Mouse (Mus musculus): ENCODE measurements around the gene Cep131.

Gene Cep131

GRCm38 (mm10) chr11:120053846-120054245, 32.8 kb downstream of the Cep131 start:
- in situ Hi-C loops (cut with MboI, MseI) = no loop called here

GRCm38 (mm10) chr11:120052274-120052673, 34.4 kb downstream of the Cep131 start:
- in situ Hi-C loops (cut with MboI, MseI) = no loop called here

GRCm38 (mm10) chr11:120051124-120051811, 35.4 kb downstream of the Cep131 start:
- in situ Hi-C loops (cut with MboI, MseI) = no loop called here

GRCm38 (mm10) chr11:120049067-120049466, 37.6 kb downstream of the Cep131 start:
- in situ Hi-C loops (cut with MboI, MseI) = no loop called here

DNA sequence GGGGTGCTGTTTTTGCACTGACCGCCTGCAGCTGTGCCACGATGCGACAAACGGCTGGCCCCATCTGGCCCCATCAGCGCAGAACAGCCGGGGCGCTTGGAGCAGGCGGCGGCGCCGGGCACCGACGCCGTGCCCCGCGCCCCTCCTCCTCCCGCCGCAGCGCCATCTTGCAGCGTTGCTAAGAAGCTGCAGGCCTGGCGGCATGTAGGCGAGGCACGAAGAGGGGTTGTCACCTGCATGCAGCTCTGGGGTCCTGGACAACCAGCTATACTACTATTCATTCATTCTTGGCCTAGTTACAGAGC, 38.4 kb downstream of the Cep131 start:
- in situ Hi-C loops (cut with MboI, MseI) = no loop called here

GRCm38 (mm10) chr11:120047531-120048251, 38.9 kb downstream of the Cep131 start:
- in situ Hi-C loops (cut with MboI, MseI) = no loop called here

DNA sequence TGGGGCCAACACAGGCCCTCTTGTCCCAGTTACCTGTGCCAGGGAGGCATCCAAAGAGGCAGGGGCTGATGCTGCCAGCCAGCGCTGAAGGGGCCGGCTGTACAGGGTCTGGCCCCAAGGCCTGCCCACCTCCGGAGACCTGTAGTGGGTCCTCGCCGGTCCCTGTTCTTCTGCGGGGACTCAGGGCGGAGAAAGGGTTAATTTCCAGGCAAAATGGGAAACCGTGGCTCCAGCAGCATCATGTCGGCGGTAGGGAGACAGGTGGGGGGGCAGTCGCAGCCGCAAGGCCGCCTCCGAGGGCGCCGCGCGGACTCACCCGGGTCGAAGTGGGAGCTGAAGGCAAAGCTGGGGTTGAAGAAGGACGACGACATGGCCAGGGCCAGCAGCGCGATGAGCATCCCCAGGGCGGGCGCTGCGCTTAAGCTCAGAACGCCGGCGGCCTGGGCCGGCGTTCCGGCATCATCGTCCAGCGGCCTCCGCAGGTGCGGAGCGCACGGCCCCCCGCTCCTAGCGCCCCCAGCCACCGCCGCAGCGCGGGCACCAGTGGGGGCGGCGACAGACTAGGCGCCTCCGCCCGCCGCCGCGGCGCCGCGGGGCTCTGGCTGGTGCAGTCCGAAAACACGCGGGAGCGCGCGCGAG, 40.0 kb downstream of the Cep131 start, which contains the start of gene Aatk:
TSS of gene Aatk (minus strand) at position 615 of the 639 bp plus-strand sequence.
- in situ Hi-C loops (cut with MboI, MseI) = no loop called here

- in situ Hi-C loops (cut with MboI, MseI) = no loop called here
Observed at GRCm38 (mm10) chr11:120045839-120046552, 40.6 kb downstream of the Cep131 start.

DNA sequence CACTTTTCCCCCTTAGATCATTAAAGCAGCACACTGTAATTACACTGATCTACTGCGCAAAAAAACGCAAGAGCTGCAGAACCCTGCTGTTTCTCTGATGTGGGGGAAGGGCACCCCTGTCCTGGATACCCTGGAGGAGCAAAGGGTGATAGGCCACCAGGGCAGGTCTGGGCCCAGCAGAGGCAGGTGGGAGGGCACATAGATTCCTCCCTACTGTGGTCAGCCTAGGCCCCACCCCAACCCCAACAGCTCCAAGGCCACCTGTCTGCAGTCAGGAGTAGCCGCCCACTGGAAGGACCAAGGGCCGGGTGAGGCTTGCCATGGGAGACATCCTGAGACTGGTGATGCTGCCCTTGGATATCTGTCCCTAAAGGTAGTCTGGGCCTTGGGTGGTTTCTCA, 41.3 kb downstream of the Cep131 start:
- in situ Hi-C loops (cut with MboI, MseI) = no loop called here

DNA sequence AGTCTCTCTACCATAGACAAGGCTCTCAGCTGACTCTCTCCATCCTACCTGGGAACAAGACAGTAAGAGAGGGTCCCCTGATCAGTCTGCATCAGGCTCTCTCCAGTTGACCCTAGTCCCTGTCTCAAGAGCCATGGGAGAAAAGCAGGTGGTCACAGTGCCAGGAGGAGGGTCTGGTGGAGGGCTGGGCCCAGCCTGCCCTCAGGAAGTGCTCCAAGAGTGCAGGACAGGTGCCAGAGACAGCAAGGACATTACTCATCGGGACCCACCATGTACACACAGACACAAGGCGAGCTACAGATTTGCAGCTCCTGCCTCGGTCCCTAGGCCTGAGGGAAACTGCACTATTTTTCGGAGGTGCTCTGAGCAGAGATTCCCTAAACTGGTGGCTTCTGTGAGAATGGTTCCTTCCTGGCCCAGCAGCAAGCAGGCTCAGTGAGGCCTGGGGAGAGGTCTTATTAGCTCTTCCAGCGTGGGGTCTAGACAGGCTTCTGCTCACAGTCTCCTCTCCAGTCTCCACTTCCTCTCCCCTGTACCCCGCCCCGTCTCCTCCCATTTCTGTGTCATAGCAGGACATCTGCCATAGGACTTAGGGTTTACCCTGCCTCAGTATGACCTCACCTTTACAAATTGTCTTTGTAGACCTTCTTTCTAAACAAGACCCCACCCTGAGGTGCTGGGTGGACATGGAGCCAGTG, 44.3 kb downstream of the Cep131 start:
- in situ Hi-C loops (cut with MboI, MseI) = no loop called here

DNA sequence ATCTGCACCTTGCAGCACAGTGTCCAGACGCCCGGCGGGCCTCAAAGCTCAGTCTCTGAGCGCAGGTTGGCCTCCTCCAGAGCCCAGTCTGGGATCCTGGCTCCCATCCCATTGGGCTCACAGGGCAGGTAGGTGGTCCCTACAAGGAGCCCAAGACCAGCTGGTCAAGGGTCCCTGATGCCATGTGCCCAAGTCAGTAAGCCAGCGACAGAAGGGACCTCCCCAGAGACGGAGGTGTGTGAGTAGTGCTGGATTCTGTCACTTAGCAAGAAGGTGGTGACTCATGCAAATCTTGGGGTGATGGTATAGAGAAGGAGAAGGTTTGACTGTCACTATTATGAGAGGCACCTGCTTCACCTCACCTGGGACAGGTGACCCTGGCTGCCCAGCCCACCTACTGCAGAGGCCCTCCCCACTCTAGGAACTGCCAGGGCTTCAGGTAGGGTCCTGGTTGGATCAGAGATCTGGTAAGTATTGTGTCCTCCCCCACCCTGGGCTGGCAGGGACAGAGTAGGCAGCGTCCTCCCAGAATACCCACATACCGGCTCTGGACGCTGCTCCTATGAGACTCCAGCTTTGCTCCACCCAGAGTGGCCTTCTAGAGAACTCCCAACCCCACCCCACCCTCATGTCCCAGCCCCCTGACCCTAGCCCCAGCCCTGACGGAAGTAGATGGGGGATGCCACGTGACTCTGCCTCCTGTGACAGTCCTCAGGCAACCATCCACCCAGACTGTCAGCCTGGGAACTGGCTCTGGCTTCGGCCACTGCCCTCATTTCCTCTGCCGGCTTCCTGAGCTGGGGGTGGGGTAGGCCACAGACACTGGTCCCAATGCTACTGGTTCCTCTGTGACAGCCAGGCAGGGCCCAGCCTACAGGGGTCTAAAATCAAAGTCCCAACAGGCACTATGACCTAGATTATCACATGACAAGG, 45.2 kb downstream of the Cep131 start:
- in situ Hi-C loops (cut with MboI, MseI) = no loop called here

DNA sequence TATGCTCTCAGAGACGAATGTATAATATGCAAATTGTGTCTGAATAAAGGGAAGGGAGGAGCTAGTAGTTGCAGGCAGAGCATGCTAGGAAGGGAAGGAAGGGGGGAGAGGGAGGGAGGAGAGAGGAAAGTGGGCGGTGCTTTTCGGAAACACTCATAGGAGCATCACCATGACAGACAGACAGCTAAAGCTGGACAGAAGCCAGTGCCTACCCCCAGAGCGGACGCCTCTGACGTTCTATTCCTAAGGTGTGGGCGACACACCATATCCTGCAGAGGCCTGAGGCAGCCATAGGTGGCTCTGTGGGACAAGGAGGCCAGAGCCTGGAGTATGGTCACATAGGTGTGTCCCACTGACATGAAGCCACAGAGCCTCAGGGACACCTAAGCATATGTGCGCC, 46.2 kb downstream of the Cep131 start:
- in situ Hi-C loops (cut with MboI, MseI) = no loop called here

- in situ Hi-C loops (cut with MboI, MseI) = loop anchor here in 1 of 2 experiments (10.0 kb wide), 1 partner anchor 1135 kb away; no protein-coding TSS in a partner anchor
Observed at GRCm38 (mm10) chr11:120039581-120039980, 47.0 kb downstream of the Cep131 start.

- in situ Hi-C loops (cut with MboI, MseI) = loop anchor here in 1 of 2 experiments (10.0 kb wide), 1 partner anchor 1130 kb away; no protein-coding TSS in a partner anchor
Observed at GRCm38 (mm10) chr11:120034762-120035161, 51.9 kb downstream of the Cep131 start.

DNA sequence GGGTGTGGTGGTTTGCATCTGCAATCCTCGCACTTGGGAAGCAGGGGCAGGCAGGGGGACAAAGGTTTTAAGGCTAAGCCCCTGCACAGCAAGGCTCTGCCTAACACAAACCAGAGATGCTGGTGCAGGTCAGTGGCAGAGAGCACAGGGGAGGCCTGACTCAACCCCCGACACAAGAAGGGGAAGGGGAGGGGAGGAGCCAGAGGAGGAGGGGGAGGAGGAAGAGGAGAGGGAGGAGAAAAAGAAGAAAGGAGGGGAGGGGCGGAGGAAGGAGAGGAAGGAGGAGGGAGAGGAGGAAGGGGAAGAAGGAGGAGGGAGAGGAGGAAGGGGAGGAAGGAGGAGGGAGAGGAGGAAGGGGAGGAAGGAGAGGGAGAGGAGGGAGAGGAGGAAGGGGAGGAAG, 52.3 kb downstream of the Cep131 start:
- in situ Hi-C loops (cut with MboI, MseI) = loop anchor here in 1 of 2 experiments (10.0 kb wide), 1 partner anchor 1130 kb away; no protein-coding TSS in a partner anchor

DNA sequence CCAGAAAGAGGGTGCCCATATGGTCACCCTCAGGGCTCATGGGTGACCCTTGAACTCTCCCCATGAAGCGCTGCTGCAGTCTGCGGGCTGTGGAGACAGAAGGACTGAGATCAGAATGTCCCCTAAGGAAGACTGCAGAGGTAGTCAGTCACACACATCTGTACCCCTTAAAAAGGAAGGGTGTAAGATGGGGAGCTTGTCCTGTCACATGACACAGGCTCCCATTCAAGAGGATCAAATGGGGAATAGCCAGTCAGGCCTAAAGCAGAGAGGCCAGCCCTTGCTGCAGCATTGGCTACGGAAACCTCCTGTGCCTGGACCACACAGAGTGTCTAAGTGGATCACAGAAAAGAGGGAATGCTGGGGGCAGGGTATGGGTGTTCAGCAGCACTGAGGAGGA, 53.2 kb downstream of the Cep131 start:
- in situ Hi-C loops (cut with MboI, MseI) = loop anchor here in 1 of 2 experiments (10.0 kb wide), 1 partner anchor 1129 kb away; no protein-coding TSS in a partner anchor

GRCm38 (mm10) chr11:120032052-120032451, 54.6 kb downstream of the Cep131 start:
- in situ Hi-C loops (cut with MboI, MseI) = loop anchor here in 1 of 2 experiments (10.0 kb wide), 1 partner anchor 1127 kb away; no protein-coding TSS in a partner anchor

- in situ Hi-C loops (cut with MboI, MseI) = loop anchor here in 1 of 2 experiments (10.0 kb wide), 1 partner anchor 1126 kb away; no protein-coding TSS in a partner anchor
Observed at GRCm38 (mm10) chr11:120030145-120030901, 56.3 kb downstream of the Cep131 start.
